Mouse (Mus musculus) small intestine, adult 2 months (tissue): Measurements from ENCODE around the gene Gpr18. TPM values are rescaled to one million over a fixed set of nuclear protein-coding genes. Genes with fewer than 3 reads are reported as not detected.

Experiments used
- H3K27ac ChIP-seq: fragments of 200-500 bp; 2 replicates; pipeline ENCODE4 v1.5.1; 2012; ENCODE audit warnings: low read depth, low read length, control low read depth, inconsistent platforms; ENCODE audit not compliant: insufficient read depth
- H3K27me3 ChIP-seq: fragments of 200-500 bp; 2 replicates; pipeline ENCODE4 v1.6.1; 2012; ENCODE audit warnings: mild to moderate bottlenecking, moderate library complexity, low read length, inconsistent platforms; ENCODE audit not compliant: control insufficient read depth, insufficient read depth
- H3K36me3 ChIP-seq: fragments of 200-500 bp; 2 replicates; pipeline ENCODE4 v1.6.1; 2012; ENCODE audit warnings: mild to moderate bottlenecking, low read length, control low read depth, inconsistent platforms; ENCODE audit not compliant: control insufficient read depth, insufficient read depth
- H3K4me1 ChIP-seq: fragments of 200-500 bp; 2 replicates; pipeline ENCODE4 v1.6.1; 2012; ENCODE audit warnings: low read length, inconsistent platforms, mixed read lengths; ENCODE audit not compliant: control insufficient read depth, insufficient read depth, insufficient read length
- H3K4me3 ChIP-seq: fragments of 200-500 bp; 2 replicates; pipeline ENCODE4 v1.5.1; 2012; ENCODE audit warnings: low read depth, mild to moderate bottlenecking, control low read depth, inconsistent platforms, low read length, moderate library complexity
- CTCF ChIP-seq: fragments of 200-500 bp; IDR thresholded peaks from 2 replicates; pipeline ENCODE4 v1.5.1; 2012; ENCODE audit warnings: low read depth, mild to moderate bottlenecking, control low read depth, inconsistent platforms, low read length, moderate library complexity, mixed read lengths; ENCODE audit not compliant: insufficient replicate concordance, insufficient read length; ENCODE audit errors: extremely low read depth
- POLR2A ChIP-seq: fragments of 200-500 bp; IDR thresholded peaks from 2 replicates; pipeline ENCODE4 v1.6.1; 2012; ENCODE audit warnings: low read depth, mild to moderate bottlenecking, control low read depth, inconsistent platforms, low read length, moderate library complexity
- WGBS: fragments of 180-500 bp; shearing (Covaris S2); methylation state at CpG from one replicate; pipeline ENCODE4 v1.1.7; 2018; 5-methylcytosine and 5-hydroxymethylcytosine counted together
- polyA plus RNA-seq: library from polyadenylated mRNA; depleted of rRNA; stranded (reverse); fragments of >200 nt; gene quantifications from 2 replicates; pipeline ENCODE4 v1.2.3, GENCODE M21; 2012

The Gpr18 gene
- polyA plus RNA-seq, 1 experiment = 7.5 TPM

- Histone ChIP-seq H3K36me3 (peaks cover 10% of the 10 kb centered on the region), H3K27ac (no peak overlapping the region), H3K4me3 (no peak overlapping the region), H3K27me3 (no peaks in the 10 kb centered on the region), H3K4me1 (peaks cover 15% of the 10 kb centered on the region)
- 91% methylated on average over 10 of the region's 10 CpGs for WGBS
- TF ChIP-seq CTCF = no peak
- TF ChIP-seq POLR2A = no peak
Measured at GRCm38 (mm10) chr14:121957176-121957871, 41.7 kb upstream of the Gpr18 start.

GRCm38 (mm10) chr14:121956291-121956690, 40.7 kb upstream of the Gpr18 start:
- no peak overlapping the region for H3K4me3 ChIP-seq
- TF ChIP-seq CTCF (no peak), POLR2A (no peak)
- H3K27me3 ChIP-seq = no peaks in the 10 kb centered on the region
- peaks cover 14% of the 10 kb centered on the region for H3K4me1 ChIP-seq
- 90% methylated on average over 5 of the region's 5 CpGs for WGBS
- no peak overlapping the region for H3K27ac ChIP-seq
- peaks cover 10% of the 10 kb centered on the region for H3K36me3 ChIP-seq

GRCm38 (mm10) chr14:121955176-121955795, 39.7 kb upstream of the Gpr18 start:
- H3K36me3 ChIP-seq = peaks cover 9% of the 10 kb centered on the region
- TF ChIP-seq POLR2A (no peak), CTCF (no peak)
- peaks cover 14% of the 10 kb centered on the region for H3K4me1 ChIP-seq
- H3K27ac ChIP-seq = no peak overlapping the region
- 65% methylated on average over 5 of the region's 5 CpGs for WGBS
- no peak overlapping the region for H3K4me3 ChIP-seq
- H3K27me3 ChIP-seq = no peaks in the 10 kb centered on the region

- no peak overlapping the region; the same call in 1 of the 2 replicates for H3K27ac ChIP-seq
- peaks cover 18% of the 10 kb centered on the region for H3K4me1 ChIP-seq
- 94% methylated on average over 12 of the region's 12 CpGs for WGBS
- TF ChIP-seq CTCF (no peak), POLR2A (no peak)
- H3K27me3 ChIP-seq = no peaks in the 10 kb centered on the region
- no peak overlapping the region for H3K4me3 ChIP-seq
- H3K36me3 ChIP-seq = peaks cover 9% of the 10 kb centered on the region
Measured at GRCm38 (mm10) chr14:121954608-121955007, 39.0 kb upstream of the Gpr18 start.

GRCm38 (mm10) chr14:121954129-121954528, 38.5 kb upstream of the Gpr18 start:
- no peak for TF ChIP-seq POLR2A
- no peak for TF ChIP-seq CTCF
- Histone ChIP-seq H3K27me3 (no peaks in the 10 kb centered on the region), H3K4me1 (peaks cover 16% of the 10 kb centered on the region; the same call in 1 of the 2 replicates), H3K4me3 (no peak overlapping the region), H3K36me3 (peaks cover 9% of the 10 kb centered on the region), H3K27ac (no peak overlapping the region)
- WGBS = 94% methylated on average over 11 of the region's 11 CpGs

- peaks cover 7% of the 10 kb centered on the region; the same call in 1 of the 2 replicates for H3K4me1 ChIP-seq
- H3K27me3 ChIP-seq = no peaks in the 10 kb centered on the region
- no peak overlapping the region for H3K27ac ChIP-seq
- 92% methylated on average over 5 of the region's 5 CpGs for WGBS
- TF ChIP-seq POLR2A (no peak), CTCF (no peak)
- H3K4me3 ChIP-seq = no peak overlapping the region
- peaks cover 9% of the 10 kb centered on the region for H3K36me3 ChIP-seq
Measured at GRCm38 (mm10) chr14:121952046-121952400, 36.4 kb upstream of the Gpr18 start.

GRCm38 (mm10) chr14:121951399-121952045, 35.9 kb upstream of the Gpr18 start:
- Histone ChIP-seq H3K27ac (no peak overlapping the region), H3K4me3 (no peak overlapping the region), H3K4me1 (peaks cover 7% of the 10 kb centered on the region; the same call in 1 of the 2 replicates), H3K27me3 (no peaks in the 10 kb centered on the region), H3K36me3 (peaks cover 9% of the 10 kb centered on the region)
- no peak for TF ChIP-seq POLR2A
- TF ChIP-seq CTCF = no peak
- 54% methylated on average over 2 of the region's 2 CpGs for whole genome bisulfite sequencing
